8 mouse cellular contexts compared by ENCODE assay signal in the genomic region with DNA sequence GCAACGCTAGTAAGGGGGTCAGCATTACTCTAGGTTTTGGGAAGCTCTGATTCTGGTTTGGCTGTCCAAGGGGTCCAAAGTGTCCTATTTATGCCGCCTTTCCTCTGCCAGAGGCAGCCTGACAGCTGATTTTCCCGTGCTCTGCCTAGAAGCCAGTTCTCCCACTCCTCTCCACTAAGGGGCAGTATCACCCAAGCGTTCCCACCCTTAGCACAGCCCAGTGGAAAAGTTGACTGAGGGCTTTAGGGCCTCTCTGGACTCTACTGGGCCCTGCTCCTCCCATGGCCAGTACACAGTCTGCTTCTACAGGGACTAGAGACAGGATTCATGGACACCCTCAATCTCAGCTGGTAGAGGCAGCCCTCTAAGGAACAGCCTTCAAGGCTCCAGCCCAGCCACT. TPM values are rescaled to one million over a fixed set of nuclear protein-coding genes. Genes with fewer than 3 reads are reported as not detected.
DNase-seq lines count a peak whose midpoint lies in the region; ATAC-seq and TF ChIP-seq lines count a peak whose summit lies in the region.

No protein-coding gene starts in this region.

- H3K36me3 ChIP-seq in ES-E14 (ENCODE audit: control insufficient read depth, insufficient read depth, low read length, poor library complexity, severe bottlenecking): no peaks in the 10 kb centered on the region
- H3K36me3 ChIP-seq in forebrain, embryonic 12.5 days (replicated peaks): no peaks in the 10 kb centered on the region
- H3K36me3 ChIP-seq in heart, postnatal 0 days (replicated peaks; ENCODE audit: control insufficient read depth, insufficient read depth, low read length): no peaks in the 10 kb centered on the region
- peaks cover 8% of the 10 kb centered on the region; the same call in 1 of the 2 replicates for H3K36me3 ChIP-seq in neural tube, embryonic 15.5 days

- DNase-seq in ES-E14 (ENCODE audit: low read depth, low spot score): peak; percentile 44
- DNase-seq in c-Kit-positive CD71-positive TER-119-positive erythroid progenitor cells, embryonic 14.5 days (ENCODE audit: low spot score): peak; percentile 71
- peak; percentile 85 for DNase-seq in heart, postnatal 0 days (ENCODE audit: low spot score)
- peak; percentile 86 for DNase-seq in kidney, postnatal 10 days
- peak; percentile 49 to 52 for DNase-seq in lung, adult 18-20 months
- peak; percentile 77 for DNase-seq in thymus, postnatal 14 days

- H3K27ac ChIP-seq in ES-E14 (ENCODE audit: insufficient read depth, low read depth, low read length, poor library complexity, severe bottlenecking): no peak overlapping the region
- H3K27ac ChIP-seq in forebrain, embryonic 12.5 days: no peak overlapping the region
- H3K27ac ChIP-seq in heart, postnatal 0 days (ENCODE audit: low read depth): no peak overlapping the region
- H3K27ac ChIP-seq in neural tube, embryonic 15.5 days (replicated peaks): no peak overlapping the region

- TF ChIP-seq CTCF in heart, postnatal 0 days (IDR thresholded peaks at IDR 0.05; ENCODE audit: low read depth): peak; percentile 93

- H3K27me3 ChIP-seq in forebrain, embryonic 12.5 days: 0 out of 2 replicates have a peak, but pooled peaks cover 8% of the 10 kb centered on the region
- H3K27me3 ChIP-seq in heart, postnatal 0 days (ENCODE audit: control insufficient read depth, insufficient read depth, low read length): no peaks in the 10 kb centered on the region
- H3K27me3 ChIP-seq in neural tube, embryonic 15.5 days (replicated peaks): no peaks in the 10 kb centered on the region; the same call in 1 of the 2 replicates

- peaks cover 0 to 8% of the 10 kb centered on the region in 2 experiments; a peak in 2 of 4 replicates for H3K4me1 ChIP-seq in ES-E14 (ENCODE audit: control insufficient read depth in 2 of 2, insufficient read depth in 2 of 2, low read length in 2 of 2, poor library complexity in 1 of 2)
- H3K4me1 ChIP-seq in forebrain, embryonic 12.5 days: peaks cover 45% of the 10 kb centered on the region
- peaks cover 28% of the 10 kb centered on the region for H3K4me1 ChIP-seq in heart, postnatal 0 days (ENCODE audit: control insufficient read depth, insufficient read depth)
- peaks cover 45% of the 10 kb centered on the region for H3K4me1 ChIP-seq in neural tube, embryonic 15.5 days

- H3K9ac ChIP-seq in ES-E14 (ENCODE audit: insufficient read depth, low read depth, low read length, poor library complexity, severe bottlenecking): no peak overlapping the region
- no peak overlapping the region for H3K9ac ChIP-seq in forebrain, embryonic 12.5 days
- no peak overlapping the region for H3K9ac ChIP-seq in heart, postnatal 0 days (replicated peaks; ENCODE audit: low read depth, low read length)
- no peak overlapping the region for H3K9ac ChIP-seq in neural tube, embryonic 15.5 days (replicated peaks)

- 10% methylated on average over 4 of the region's 4 CpGs for WGBS in forebrain, embryonic 12.5 days
- WGBS in heart, postnatal 0 days: 8% methylated on average over 4 of the region's 4 CpGs
- whole genome bisulfite sequencing in neural tube, embryonic 15.5 days: 10% methylated on average over 4 of the region's 4 CpGs

- no peaks in the 10 kb centered on the region for H3K9me3 ChIP-seq in ES-E14 (ENCODE audit: control insufficient read depth, insufficient read depth, low read depth, low read length)
- H3K9me3 ChIP-seq in forebrain, embryonic 12.5 days: no peaks in the 10 kb centered on the region
- H3K9me3 ChIP-seq in heart, postnatal 0 days (replicated peaks; ENCODE audit: control insufficient read depth, low read length): no peaks in the 10 kb centered on the region
- H3K9me3 ChIP-seq in neural tube, embryonic 15.5 days (replicated peaks): no peaks in the 10 kb centered on the region

- no peak overlapping the region for H3K4me3 ChIP-seq in ES-E14 (ENCODE audit: insufficient read depth in 1 of 2, low read depth in 1 of 2, low read length in 2 of 2, poor library complexity in 1 of 2, severe bottlenecking in 1 of 2)
- no peak overlapping the region for H3K4me3 ChIP-seq in forebrain, embryonic 12.5 days (replicated peaks)
- no peak overlapping the region for H3K4me3 ChIP-seq in heart, postnatal 0 days (ENCODE audit: low read depth, low read length)
- no peak overlapping the region for H3K4me3 ChIP-seq in neural tube, embryonic 15.5 days (replicated peaks)

- no peak overlapping the region for H3K4me2 ChIP-seq in forebrain, embryonic 12.5 days
- no peak overlapping the region for H3K4me2 ChIP-seq in heart, postnatal 0 days (ENCODE audit: low read depth, low read length)
- no peak overlapping the region for H3K4me2 ChIP-seq in neural tube, embryonic 15.5 days

- no peak for TF ChIP-seq EP300 in heart, postnatal 0 days (IDR thresholded peaks at IDR 0.05; ENCODE audit: low read depth)

- peak; percentile 71 for ATAC-seq in forebrain, embryonic 12.5 days (ENCODE audit: low FRiP score)
- peak; percentile 77 for ATAC-seq in heart, postnatal 0 days (ENCODE audit: insufficient read depth, low read depth)
- peak; percentile 58 for ATAC-seq in neural tube, embryonic 15.5 days (ENCODE audit: low FRiP score)

- in situ Hi-C loops in ES-E14 (cut with MboI; ENCODE audit: low sequenced_read_pairs in 2 of 2, unreplicated experiment in 2 of 2): loop anchor here in 1 of 2 experiments (25.0 kb wide), 1 partner anchor 109 kb away; no protein-coding TSS in a partner anchor

TF ChIP-seq in ES-E14, 5 proteins besides CTCF, POLR2A, EP300 and RAD21:
- no peak for TF ChIP-seq CHD2 (IDR thresholded peaks at IDR 0.05; ENCODE audit: low read depth, low read length)
- peak; percentile 83; the same call in 1 of the 2 replicates for TF ChIP-seq ZC3H11A (IDR thresholded peaks at IDR 0.05; ENCODE audit: borderline replicate concordance, low read depth, low read length)
- TF ChIP-seq HCFC1 (IDR thresholded peaks at IDR 0.05; ENCODE audit: borderline replicate concordance, insufficient read depth, low read length): no peak

RNA-seq across cellular contexts. Expression of gene 4930404H24Rik, which starts 14.0 kb away (rescaled TPM):
- not detected in 2 replicates for total RNA-seq in ES-E14 (2012; rRNA removed)
- polyA plus RNA-seq in forebrain, embryonic 12.5 days (2016; fragmentation: Nextera tagmentation; extraction: Ambion mirVana): not detected in 2 replicates
- total RNA-seq in heart, postnatal 0 days (2014; rRNA removed; ENCODE audit: low replicate concordance): not detected in 2 replicates
- polyA plus RNA-seq in heart, postnatal 0 days (2015; fragmentation: Nextera tagmentation; extraction: Ambion mirVana): 0.45 TPM in 1 of 2 replicates, not detected in the other
- not detected in 2 replicates for polyA plus RNA-seq in neural tube, embryonic 15.5 days (2015; fragmentation: Nextera tagmentation; extraction: Ambion mirVana)

RNA-seq across cellular contexts. Expression of gene Nol4l, which starts 51.2 kb away (rescaled TPM):
- 3.8 and 4.3 TPM in 2 replicates for total RNA-seq in ES-E14 (2012; rRNA removed)
- polyA plus RNA-seq in forebrain, embryonic 12.5 days (2016; fragmentation: Nextera tagmentation; extraction: Ambion mirVana): 31.4 and 34.5 TPM in 2 replicates
- total RNA-seq in heart, postnatal 0 days (2014; rRNA removed; ENCODE audit: low replicate concordance): 10.2 and 13.1 TPM in 2 replicates
- polyA plus RNA-seq in heart, postnatal 0 days (2015; fragmentation: Nextera tagmentation; extraction: Ambion mirVana): 4.3 TPM in 2 replicates
- 31.4 and 36.1 TPM in 2 replicates for polyA plus RNA-seq in neural tube, embryonic 15.5 days (2015; fragmentation: Nextera tagmentation; extraction: Ambion mirVana)
